Mouse (Mus musculus) thymus, postnatal 0 days (tissue): ENCODE results near the gene Kras. TPM values are rescaled to one million over a fixed set of nuclear protein-coding genes. Genes with fewer than 3 reads are reported as not detected.

Source experiments
- DNase-seq: peaks from one replicate; pipeline ENCODE4 v3.0.0-alpha.2; 2015; ENCODE audit warnings: low spot score
- polyA plus RNA-seq: library from polyadenylated mRNA; unstranded; fragments of >200 nt; fragmentation: Nextera tagmentation; extraction: Ambion mirVana; gene quantifications from 2 replicates; pipeline ENCODE4 v1.2.1, GENCODE M21; 2015

The Kras gene
- polyA plus RNA-seq, 1 experiment from 2014 or later: 134 TPM

GRCm38 (mm10) chr6:145249291-145250184, 501 bp downstream of the Kras start:
- DNase-seq: peak; percentile 68

DNA sequence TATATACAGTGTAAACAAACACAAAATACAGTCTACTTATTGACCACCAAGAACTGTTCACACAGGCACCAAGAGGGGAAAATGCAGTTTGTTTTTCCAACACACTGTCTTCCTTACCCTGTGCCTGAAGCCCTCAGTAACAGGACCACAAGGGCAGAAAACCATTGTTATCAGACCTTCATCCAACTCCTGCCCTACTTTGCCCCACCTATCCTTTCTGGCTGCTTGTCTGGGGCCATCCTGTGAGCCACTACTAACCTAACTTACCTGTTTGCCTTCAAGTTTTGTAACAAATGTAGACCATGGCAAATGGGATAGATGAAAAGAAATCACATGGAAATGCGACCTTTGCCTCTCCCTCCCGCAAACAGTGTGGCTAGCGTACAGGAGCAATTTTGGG, 2.2 kb downstream of the Kras start:
- no peak for DNase-seq

DNA sequence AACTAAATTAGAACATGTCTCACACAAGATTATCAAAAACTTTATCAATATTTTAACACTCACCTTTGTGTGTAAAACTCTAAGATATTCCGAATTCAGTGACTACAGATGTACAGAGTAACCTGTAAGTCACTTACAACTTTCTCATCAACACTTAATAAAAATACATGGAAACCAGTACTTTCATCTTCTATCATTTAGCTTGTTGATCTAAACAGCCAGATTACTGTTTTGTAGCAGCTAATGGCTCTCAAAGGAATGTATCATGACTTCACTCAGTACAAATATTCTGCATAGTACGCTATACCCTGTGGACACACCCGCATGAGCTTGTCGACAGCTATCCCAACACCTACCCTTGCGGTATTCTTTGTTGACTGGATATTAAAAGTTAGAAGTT, 3.2 kb downstream of the Kras start:
- no peak for DNase-seq

DNA sequence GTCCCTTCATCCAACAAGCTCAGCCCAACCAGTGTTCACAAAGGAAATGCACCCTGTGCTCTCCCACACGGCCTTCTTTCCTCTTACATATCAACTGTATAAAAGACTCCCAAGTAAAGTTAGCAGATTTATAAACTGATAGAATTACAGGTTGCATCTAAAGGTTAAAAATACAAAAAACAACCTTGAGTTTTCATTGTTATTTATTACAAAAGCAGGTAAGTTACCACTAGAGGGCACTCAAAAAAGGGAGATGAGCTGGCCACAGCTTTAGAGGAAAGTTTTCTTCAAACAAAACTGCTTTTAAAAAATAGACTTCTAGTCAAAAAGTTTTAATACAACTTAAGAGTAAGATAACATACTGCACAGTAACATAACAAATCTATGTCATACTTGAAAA, 7.5 kb downstream of the Kras start:
- peak; percentile 72 for DNase-seq

DNA sequence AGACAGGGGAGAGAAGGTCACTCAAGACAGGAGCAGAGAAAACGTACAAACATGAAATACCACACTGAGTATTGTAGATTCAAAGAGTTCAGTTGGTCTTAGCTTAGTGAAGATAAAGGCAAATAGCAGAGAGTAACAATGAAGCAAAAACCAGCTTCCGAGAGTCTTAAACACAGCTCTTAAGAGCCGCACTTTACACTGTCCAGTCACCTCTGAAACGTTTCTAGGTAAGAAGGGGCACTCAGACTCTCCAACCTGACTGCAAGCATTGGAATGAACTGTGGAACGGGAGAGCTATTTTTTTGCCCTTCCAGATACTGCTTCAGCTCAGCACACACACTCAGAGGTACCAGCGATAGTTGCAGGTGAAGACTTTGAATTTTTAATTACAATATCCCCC, 9.8 kb downstream of the Kras start:
- DNase-seq: no peak

- DNase-seq: no peak
These were observed 12.9 kb downstream of the Kras start for GRCm38 (mm10) chr6:145237148-145237547.

DNA sequence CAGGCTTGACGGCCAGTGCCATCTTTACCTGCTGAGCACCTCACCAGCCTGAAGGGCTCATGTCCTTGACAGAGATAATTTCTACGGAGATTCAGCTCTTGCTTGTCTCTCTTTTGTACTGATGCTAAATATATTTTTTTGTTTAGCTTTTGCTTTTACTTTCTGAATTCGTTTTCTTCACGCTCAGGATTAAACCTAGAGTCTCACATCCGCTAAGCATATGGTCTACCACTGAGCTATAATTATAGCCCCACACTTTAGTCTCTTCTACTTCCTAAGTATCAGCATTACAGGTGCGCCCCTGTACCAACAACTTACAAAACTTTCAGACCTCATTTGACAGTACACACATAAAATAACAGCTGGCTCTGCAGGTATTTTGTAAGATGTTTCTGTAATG, 14.7 kb downstream of the Kras start:
- no peak for DNase-seq

- DNase-seq: no peak
These were observed 15.6 kb downstream of the Kras start for GRCm38 (mm10) chr6:145234391-145234790.

GRCm38 (mm10) chr6:145226296-145226695, 23.7 kb downstream of the Kras start:
- no peak for DNase-seq

DNA sequence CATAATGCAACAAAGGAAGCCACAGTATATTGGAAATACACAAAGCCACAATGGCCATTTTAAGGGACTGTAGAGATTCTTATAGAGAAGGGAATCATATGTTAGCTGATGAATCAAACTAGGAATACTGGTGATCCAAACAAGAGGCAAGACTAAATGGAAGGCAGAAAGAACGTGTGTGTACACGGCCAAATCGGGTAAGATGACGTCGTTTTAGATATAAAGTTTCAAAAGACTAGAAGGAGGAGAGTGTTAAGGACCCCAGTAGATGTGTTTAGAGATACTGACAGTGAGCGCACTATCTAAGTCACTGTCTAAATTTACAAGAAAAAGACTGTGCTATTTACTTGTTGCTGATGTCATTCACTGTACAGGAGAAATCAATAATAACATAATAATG, 25.8 kb downstream of the Kras start:
- no peak for DNase-seq

GRCm38 (mm10) chr6:145215826-145216225, 34.2 kb downstream of the Kras start:
- DNase-seq: no peak

DNA sequence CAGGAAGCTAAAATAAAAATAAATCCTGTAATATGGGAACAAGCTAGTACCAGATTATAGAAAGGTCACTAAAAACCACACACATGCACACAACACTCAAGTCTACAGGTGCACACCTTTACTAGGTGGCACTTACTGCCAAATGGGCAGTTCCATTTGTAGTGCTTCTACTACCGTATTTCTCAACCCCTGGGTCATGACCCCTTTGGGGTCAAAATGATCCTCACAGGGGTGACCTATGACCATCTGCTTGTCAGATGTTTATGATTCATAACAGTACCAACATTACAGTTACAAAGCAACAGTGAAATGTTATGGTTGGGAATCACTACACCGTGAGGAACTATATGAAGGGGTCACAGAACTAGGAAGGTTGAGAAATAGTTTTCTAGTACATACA, 36.1 kb downstream of the Kras start:
- DNase-seq: no peak

DNA sequence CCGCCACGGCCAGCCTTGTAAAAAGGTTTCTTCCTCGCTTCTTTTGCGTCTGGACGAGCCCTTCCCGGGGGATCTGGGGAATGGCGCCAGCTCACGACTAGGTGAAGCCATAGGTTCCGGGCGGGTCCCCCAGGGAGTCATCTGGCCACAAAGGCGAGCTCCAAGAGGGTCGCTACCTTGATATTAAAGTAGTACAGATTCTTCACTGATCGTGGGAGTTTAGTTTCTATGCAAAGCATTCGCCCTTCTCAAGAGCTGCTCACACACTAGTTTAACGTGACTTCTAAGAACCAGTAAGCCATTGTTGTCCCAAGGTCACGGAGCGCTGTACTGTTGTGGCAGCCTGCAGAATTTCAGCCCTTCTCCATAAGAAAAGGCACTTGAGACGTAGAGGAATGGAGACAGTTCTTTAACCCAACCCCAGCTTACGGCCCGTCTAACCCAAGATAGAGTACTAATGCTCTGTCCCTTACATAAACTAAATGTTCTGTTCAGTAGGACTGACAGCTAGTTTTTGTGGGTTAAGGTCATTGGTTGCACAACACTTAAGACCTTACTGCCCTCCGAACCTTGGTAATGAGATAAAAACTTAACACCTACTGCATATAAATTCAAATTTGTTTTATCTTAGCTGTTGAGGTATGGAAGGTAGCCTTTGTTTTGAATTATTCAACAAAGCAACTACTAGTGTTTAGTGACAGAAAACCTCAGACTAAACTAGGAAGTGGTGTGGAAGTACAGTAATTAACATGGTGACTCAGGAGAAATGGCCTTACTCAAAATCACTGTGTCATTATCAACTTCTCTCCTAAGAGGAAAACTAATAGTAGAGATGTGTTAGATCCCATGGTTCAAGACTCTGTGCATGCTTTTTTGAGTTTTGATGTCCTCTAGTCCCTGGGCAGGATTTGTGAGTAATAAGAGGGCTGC, 38.4 kb downstream of the Kras start:
- peak; percentile 47 for DNase-seq

- peak; percentile 100 for DNase-seq
These were observed 39.2 kb downstream of the Kras start, which contains the start of the genes Casc1 and Etfrf1 for GRCm38 (mm10) chr6:145210816-145211338. Gene Casc1, minus strand, starts transcription at chr6:145211005. Gene Etfrf1, plus strand, starts transcription at chr6:145211134.

- no peak for DNase-seq
These were observed 39.9 kb downstream of the Kras start for GRCm38 (mm10) chr6:145210056-145210680.

DNA sequence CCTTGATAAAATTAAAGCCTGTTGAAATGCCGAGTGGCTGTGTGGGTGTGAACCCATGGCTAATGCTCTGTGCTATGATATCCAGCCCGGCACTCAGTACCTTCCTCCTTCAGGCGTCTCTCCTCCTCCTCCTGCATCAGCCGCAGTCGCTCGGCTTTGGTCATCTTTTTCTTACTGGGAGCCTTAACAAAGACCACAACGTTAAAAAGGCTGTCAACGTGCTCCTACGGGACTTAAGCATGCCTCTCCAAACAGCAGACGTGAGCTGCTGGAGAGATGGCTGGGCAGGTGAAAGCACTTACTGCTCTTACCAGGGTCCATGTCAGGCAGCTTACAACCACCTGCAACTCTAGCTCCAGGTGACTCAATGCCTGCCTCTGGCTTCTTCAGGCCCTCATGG, 44.9 kb downstream of the Kras start:
- DNase-seq: no peak

DNA sequence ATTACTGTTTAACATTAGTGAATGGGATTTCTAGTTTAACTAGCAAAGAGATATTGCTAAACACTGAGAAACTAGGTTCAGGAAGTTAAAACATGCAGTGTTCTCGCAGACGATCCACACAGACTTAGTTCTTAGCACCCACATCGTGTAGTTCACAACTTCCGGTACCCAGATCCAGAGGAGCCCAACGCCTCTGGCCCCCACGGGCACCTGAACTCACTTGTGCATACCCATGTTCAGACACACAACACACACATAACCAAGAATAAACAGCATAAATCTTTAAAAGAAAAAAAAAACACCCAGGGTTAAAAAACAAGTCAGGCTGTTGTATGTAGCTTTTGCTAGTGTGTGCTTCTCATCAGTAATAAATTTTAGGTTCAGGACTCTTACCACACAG, 45.6 kb downstream of the Kras start:
- no peak for DNase-seq

DNA sequence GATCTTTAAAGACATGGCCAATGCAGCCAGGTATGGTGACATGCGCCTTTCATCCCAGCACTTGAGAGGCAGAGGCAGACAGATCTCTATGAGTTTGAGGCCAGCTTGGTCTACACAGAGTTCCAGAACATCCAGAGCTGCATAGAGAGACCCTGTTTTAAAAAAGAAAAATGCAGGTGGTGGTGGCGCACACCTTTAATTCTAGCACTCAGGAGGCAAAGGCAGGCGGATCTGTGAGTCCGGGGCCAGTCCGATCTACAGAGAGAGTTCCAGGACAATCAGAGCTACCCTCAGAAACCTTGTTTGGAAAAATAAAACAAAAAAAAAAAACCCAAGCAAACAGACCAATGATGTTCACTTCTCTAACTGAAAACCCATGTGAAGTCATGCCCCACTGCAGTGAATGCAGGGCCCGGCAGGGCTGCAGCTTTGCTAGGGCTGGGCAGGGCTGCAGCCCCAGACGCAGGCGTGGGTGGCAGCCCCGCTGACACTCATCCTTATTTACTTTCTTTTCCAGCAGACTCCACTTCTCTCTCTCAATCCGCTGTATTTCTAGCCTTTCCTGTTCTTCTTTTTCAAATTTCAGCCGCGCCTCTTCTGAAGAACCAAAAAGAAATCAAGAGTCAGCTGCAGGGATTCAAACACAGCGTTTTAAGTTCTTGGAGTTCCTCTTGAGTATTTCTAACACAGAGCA, 47.5 kb downstream of the Kras start:
- DNase-seq: no peak

- DNase-seq: no peak
These were observed 51.9 kb downstream of the Kras start for GRCm38 (mm10) chr6:145197949-145198686.

- DNase-seq: peak; percentile 64
These were observed 56.6 kb downstream of the Kras start for GRCm38 (mm10) chr6:145193446-145193845.
